In genomic region chr7:139200108-139200507, GRCm38 (mm10) we compare ENCODE assay signal across 8 mouse cellular contexts. TPM values are rescaled to one million over a fixed set of nuclear protein-coding genes. Genes with fewer than 3 reads are reported as not detected.
A peak's percentile ranks its signal among the peaks of the same experiment; 100 is the strongest.
DNase-seq lines count a peak whose midpoint lies in the region; ATAC-seq and TF ChIP-seq lines count a peak whose summit lies in the region.

No protein-coding gene starts in this region.

- peak; percentile 74 for DNase-seq in intestine, embryonic 14.5 days (ENCODE audit: low spot score)
- DNase-seq in brain, embryonic 18.5 days (ENCODE audit: low read depth, low spot score), result peak; percentile 52
- DNase-seq in forebrain, embryonic 14.5 days (ENCODE audit: low spot score), result peak; percentile 90
- DNase-seq in limb, embryonic 14.5 days (ENCODE audit: low spot score), result peak; percentile 80
- DNase-seq in B cell, adult 2 months, result no peak

- H3K4me3 ChIP-seq in intestine, embryonic 14.5 days (ENCODE audit: low read depth, low read length), result no peak overlapping the region
- no peak overlapping the region for H3K4me3 ChIP-seq in intestine, embryonic 16.5 days (ENCODE audit: low read length)
- H3K4me3 ChIP-seq in forebrain, embryonic 14.5 days (ENCODE audit: low read depth, low read length), result no peak overlapping the region
- no peak overlapping the region for H3K4me3 ChIP-seq in intestine, embryonic 15.5 days (replicated peaks)
- H3K4me3 ChIP-seq in limb, embryonic 14.5 days (replicated peaks; ENCODE audit: low read length), result no peak overlapping the region
- no peak overlapping the region for H3K4me3 ChIP-seq in neural tube, embryonic 13.5 days

- H3K27ac ChIP-seq in intestine, embryonic 14.5 days (ENCODE audit: low read depth), result no peak overlapping the region
- no peak overlapping the region for H3K27ac ChIP-seq in intestine, embryonic 16.5 days (ENCODE audit: low read length)
- no peak overlapping the region for H3K27ac ChIP-seq in forebrain, embryonic 14.5 days (ENCODE audit: low read depth, low read length)
- H3K27ac ChIP-seq in intestine, embryonic 15.5 days, result no peak overlapping the region
- no peak overlapping the region for H3K27ac ChIP-seq in limb, embryonic 14.5 days (replicated peaks; ENCODE audit: low read depth, low read length)
- H3K27ac ChIP-seq in neural tube, embryonic 13.5 days (replicated peaks), result no peak overlapping the region

- H3K4me2 ChIP-seq in intestine, embryonic 14.5 days (ENCODE audit: low read length), result no peak overlapping the region
- H3K4me2 ChIP-seq in intestine, embryonic 16.5 days (ENCODE audit: low read depth, low read length), result no peak overlapping the region
- H3K4me2 ChIP-seq in forebrain, embryonic 14.5 days (ENCODE audit: low read length), result no peak overlapping the region
- H3K4me2 ChIP-seq in intestine, embryonic 15.5 days (replicated peaks), result no peak overlapping the region
- H3K4me2 ChIP-seq in limb, embryonic 14.5 days (replicated peaks; ENCODE audit: low read depth, low read length, severe bottlenecking), result no peak overlapping the region
- no peak overlapping the region for H3K4me2 ChIP-seq in neural tube, embryonic 13.5 days

- WGBS in intestine, embryonic 14.5 days, result 34% methylated on average over 7 of the region's 7 CpGs
- 24% methylated on average over 7 of the region's 7 CpGs for WGBS in intestine, embryonic 16.5 days
- 29% methylated on average over 7 of the region's 7 CpGs for WGBS in forebrain, embryonic 14.5 days
- WGBS in intestine, embryonic 15.5 days, result 30% methylated on average over 7 of the region's 7 CpGs
- 29% methylated on average over 7 of the region's 7 CpGs for WGBS in limb, embryonic 14.5 days
- 29% methylated on average over 7 of the region's 7 CpGs for WGBS in neural tube, embryonic 13.5 days

- no peak for TF ChIP-seq POLR2A in limb, embryonic 14.5 days (IDR thresholded peaks at IDR 0.05; ENCODE audit: borderline replicate concordance, extremely low read depth, insufficient read depth, insufficient read length)

- peak; percentile 58; the same call in 1 of the 2 replicates for ATAC-seq in intestine, embryonic 14.5 days (replicated peaks; ENCODE audit: low FRiP score, low TSS enrichment, low read depth)
- no peak; the same call in 1 of the 2 replicates for ATAC-seq in intestine, embryonic 16.5 days
- peak; percentile 37; the same call in 1 of the 2 replicates for ATAC-seq in forebrain, embryonic 14.5 days
- ATAC-seq in intestine, embryonic 15.5 days, result peak; percentile 39; the same call in 1 of the 2 replicates
- no peak for ATAC-seq in limb, embryonic 14.5 days (ENCODE audit: low FRiP score, low read depth)
- peak; percentile 82 for ATAC-seq in neural tube, embryonic 13.5 days (ENCODE audit: low read depth)

- H3K9ac ChIP-seq in intestine, embryonic 14.5 days (ENCODE audit: low read length), result no peak overlapping the region
- no peak overlapping the region for H3K9ac ChIP-seq in intestine, embryonic 16.5 days (ENCODE audit: low read depth, low read length)
- H3K9ac ChIP-seq in forebrain, embryonic 14.5 days (ENCODE audit: low read length), result no peak overlapping the region
- no peak overlapping the region for H3K9ac ChIP-seq in intestine, embryonic 15.5 days
- H3K9ac ChIP-seq in limb, embryonic 14.5 days (ENCODE audit: low read depth, low read length, severe bottlenecking), result no peak overlapping the region
- no peak overlapping the region for H3K9ac ChIP-seq in neural tube, embryonic 13.5 days

- H3K36me3 ChIP-seq in intestine, embryonic 14.5 days (ENCODE audit: control insufficient read depth, insufficient read depth, low read length), result no peaks in the 10 kb centered on the region
- no peaks in the 10 kb centered on the region for H3K36me3 ChIP-seq in intestine, embryonic 16.5 days (ENCODE audit: control insufficient read depth, insufficient read depth, low read length)
- H3K36me3 ChIP-seq in forebrain, embryonic 14.5 days (ENCODE audit: control insufficient read depth, insufficient read depth, low read length), result no peaks in the 10 kb centered on the region
- no peaks in the 10 kb centered on the region for H3K36me3 ChIP-seq in intestine, embryonic 15.5 days
- H3K36me3 ChIP-seq in limb, embryonic 14.5 days (ENCODE audit: control insufficient read depth, insufficient read depth, low read length), result no peaks in the 10 kb centered on the region
- no peaks in the 10 kb centered on the region for H3K36me3 ChIP-seq in neural tube, embryonic 13.5 days

- no peaks in the 10 kb centered on the region for H3K27me3 ChIP-seq in intestine, embryonic 14.5 days (replicated peaks; ENCODE audit: control insufficient read depth, insufficient read depth, low read length)
- H3K27me3 ChIP-seq in intestine, embryonic 16.5 days (replicated peaks; ENCODE audit: control insufficient read depth, insufficient read depth, low read length), result no peaks in the 10 kb centered on the region; the same call in 1 of the 2 replicates
- 0 out of 2 replicates have a peak, but pooled peaks cover 5% of the 10 kb centered on the region for H3K27me3 ChIP-seq in forebrain, embryonic 14.5 days (replicated peaks; ENCODE audit: control insufficient read depth, insufficient read depth, low read length)
- peaks cover 5% of the 10 kb centered on the region; the same call in 1 of the 2 replicates for H3K27me3 ChIP-seq in intestine, embryonic 15.5 days (replicated peaks)
- no peaks in the 10 kb centered on the region for H3K27me3 ChIP-seq in limb, embryonic 14.5 days (ENCODE audit: control insufficient read depth, insufficient read depth, low read length)
- H3K27me3 ChIP-seq in neural tube, embryonic 13.5 days, result peaks cover 9% of the 10 kb centered on the region

- H3K4me1 ChIP-seq in intestine, embryonic 14.5 days (replicated peaks; ENCODE audit: control insufficient read depth, insufficient read depth, low read length), result no peaks in the 10 kb centered on the region
- H3K4me1 ChIP-seq in intestine, embryonic 16.5 days (ENCODE audit: control insufficient read depth, insufficient read depth, low read length), result no peaks in the 10 kb centered on the region
- H3K4me1 ChIP-seq in forebrain, embryonic 14.5 days (ENCODE audit: control insufficient read depth, insufficient read depth, low read length), result no peaks in the 10 kb centered on the region
- H3K4me1 ChIP-seq in intestine, embryonic 15.5 days (replicated peaks), result no peaks in the 10 kb centered on the region
- no peaks in the 10 kb centered on the region for H3K4me1 ChIP-seq in limb, embryonic 14.5 days (ENCODE audit: control insufficient read depth, insufficient read depth, low read length)
- H3K4me1 ChIP-seq in neural tube, embryonic 13.5 days (replicated peaks), result no peaks in the 10 kb centered on the region

- H3K9me3 ChIP-seq in intestine, embryonic 14.5 days (ENCODE audit: control insufficient read depth, low read length), result no peaks in the 10 kb centered on the region
- no peaks in the 10 kb centered on the region for H3K9me3 ChIP-seq in intestine, embryonic 16.5 days (ENCODE audit: control insufficient read depth, low read length)
- no peaks in the 10 kb centered on the region for H3K9me3 ChIP-seq in forebrain, embryonic 14.5 days (replicated peaks; ENCODE audit: control insufficient read depth, low read length)
- H3K9me3 ChIP-seq in intestine, embryonic 15.5 days, result no peaks in the 10 kb centered on the region
- H3K9me3 ChIP-seq in limb, embryonic 14.5 days (ENCODE audit: control insufficient read depth, low read length), result no peaks in the 10 kb centered on the region
- no peaks in the 10 kb centered on the region for H3K9me3 ChIP-seq in neural tube, embryonic 13.5 days

RNA-seq across cellular contexts. Expression of gene Lrrc27, which starts 12.7 kb away (rescaled TPM):
- polyA plus RNA-seq in intestine, embryonic 14.5 days (2014; fragmentation: Nextera tagmentation; extraction: Ambion mirVana), result 4.7 and 4.9 TPM in 2 replicates
- 4.0 and 4.4 TPM in 2 replicates for polyA plus RNA-seq in intestine, embryonic 16.5 days (2015; fragmentation: Nextera tagmentation; extraction: Ambion mirVana)
- 4.8 and 4.9 TPM in 2 replicates for polyA plus RNA-seq in forebrain, embryonic 14.5 days (2014; fragmentation: Nextera tagmentation; extraction: Ambion mirVana)
- polyA plus RNA-seq in intestine, embryonic 15.5 days (2015; fragmentation: Nextera tagmentation; extraction: Ambion mirVana), result 4.4 TPM in 2 replicates
- polyA plus RNA-seq in limb, embryonic 14.5 days (2012; rRNA removed), result 3.9 and 6.1 TPM in 2 replicates
- 3.2 and 4.2 TPM in 2 replicates for polyA plus RNA-seq in limb, embryonic 14.5 days (2014; fragmentation: Nextera tagmentation; extraction: Ambion mirVana)
- 5.2 and 5.4 TPM in 2 replicates for polyA plus RNA-seq in neural tube, embryonic 13.5 days (2015; fragmentation: Nextera tagmentation; extraction: Ambion mirVana)

RNA-seq across cellular contexts. Expression of gene Stk32c, which starts 13.0 kb away (rescaled TPM):
- 0.12 and 0.15 TPM in 2 replicates for polyA plus RNA-seq in intestine, embryonic 14.5 days (2014; fragmentation: Nextera tagmentation; extraction: Ambion mirVana)
- polyA plus RNA-seq in intestine, embryonic 16.5 days (2015; fragmentation: Nextera tagmentation; extraction: Ambion mirVana), result 0.10 and 0.15 TPM in 2 replicates
- 1.5 TPM in 2 replicates for polyA plus RNA-seq in forebrain, embryonic 14.5 days (2014; fragmentation: Nextera tagmentation; extraction: Ambion mirVana)
- 0.10 and 0.29 TPM in 2 replicates for polyA plus RNA-seq in intestine, embryonic 15.5 days (2015; fragmentation: Nextera tagmentation; extraction: Ambion mirVana)
- polyA plus RNA-seq in limb, embryonic 14.5 days (2012; rRNA removed), result 3.2 and 4.1 TPM in 2 replicates
- polyA plus RNA-seq in limb, embryonic 14.5 days (2014; fragmentation: Nextera tagmentation; extraction: Ambion mirVana), result 0.14 and 0.32 TPM in 2 replicates
- 0.87 and 1.4 TPM in 2 replicates for polyA plus RNA-seq in neural tube, embryonic 13.5 days (2015; fragmentation: Nextera tagmentation; extraction: Ambion mirVana)

RNA-seq across cellular contexts. Expression of gene Pwwp2b, which starts 48.2 kb away (rescaled TPM):
- 15.9 and 17.3 TPM in 2 replicates for polyA plus RNA-seq in intestine, embryonic 14.5 days (2014; fragmentation: Nextera tagmentation; extraction: Ambion mirVana)
- 24.3 and 26.1 TPM in 2 replicates for polyA plus RNA-seq in intestine, embryonic 16.5 days (2015; fragmentation: Nextera tagmentation; extraction: Ambion mirVana)
- 4.2 and 5.3 TPM in 2 replicates for polyA plus RNA-seq in forebrain, embryonic 14.5 days (2014; fragmentation: Nextera tagmentation; extraction: Ambion mirVana)
- polyA plus RNA-seq in intestine, embryonic 15.5 days (2015; fragmentation: Nextera tagmentation; extraction: Ambion mirVana), result 20.3 and 21.4 TPM in 2 replicates
- polyA plus RNA-seq in limb, embryonic 14.5 days (2012; rRNA removed), result 9.5 and 10.6 TPM in 2 replicates
- 13.1 and 14.1 TPM in 2 replicates for polyA plus RNA-seq in limb, embryonic 14.5 days (2014; fragmentation: Nextera tagmentation; extraction: Ambion mirVana)
- polyA plus RNA-seq in neural tube, embryonic 13.5 days (2015; fragmentation: Nextera tagmentation; extraction: Ambion mirVana), result 5.5 and 6.6 TPM in 2 replicates

Comparison
In these comparisons a context has a peak if more than half of its experiments do, and no peak if none do; other contexts are left out.
1. ATAC-seq: peak in intestine, embryonic 14.5 days (single experiment), forebrain, embryonic 14.5 days (single experiment), intestine, embryonic 15.5 days (single experiment) and neural tube, embryonic 13.5 days (single experiment); none in intestine, embryonic 16.5 days (single experiment) and limb, embryonic 14.5 days (single experiment).
2. DNase-seq: peak in intestine, embryonic 14.5 days (single experiment), brain, embryonic 18.5 days (single experiment), forebrain, embryonic 14.5 days (single experiment) and limb, embryonic 14.5 days (single experiment); none in B cell, adult 2 months (0 of 2).